Mouse (Mus musculus): ENCODE data around the gene Shf. TPM values are rescaled to one million over a fixed set of nuclear protein-coding genes. Genes with fewer than 3 reads are reported as not detected.

The Shf gene
- total and polyA plus RNA-seq, 3 experiments, result 1.2 to 2.7 (median 2.0) TPM

- Histone ChIP-seq H3K4me1 (ENCODE audit: control insufficient read depth in 1 of 2, insufficient read depth in 2 of 2) (peaks cover 8 to 32% of the 10 kb centered on the region in 2 experiments), H3K36me3 (replicated peaks in 1 of 2; ENCODE audit: control insufficient read depth in 1 of 2, insufficient read depth in 1 of 2, low read length in 1 of 2) (no peaks in the 10 kb centered on the region), H3K4me2 (ENCODE audit: insufficient read depth, low read depth, poor library complexity, severe bottlenecking) (no peak overlapping the region), H3K27ac (ENCODE audit: insufficient read depth, low read depth) (no peak overlapping the region), H3K4me3 (replicated peaks in 1 of 3; ENCODE audit: low read depth in 2 of 3, low read length in 2 of 3, poor library complexity in 1 of 3) (no peak overlapping the region), H3K9ac (ENCODE audit: insufficient read depth, low read depth) (no peak overlapping the region), H3K27me3 (replicated peaks) (peaks cover 12% of the 10 kb centered on the region), H3K79me2 (replicated peaks; ENCODE audit: control insufficient read depth, extremely low read depth, insufficient read depth, poor library complexity, severe bottlenecking) (no peaks in the 10 kb centered on the region), H3K9me3 (replicated peaks; ENCODE audit: low read length) (peaks cover 3% of the 10 kb centered on the region)
- no peak for DNase-seq (ENCODE audit: extremely low read depth)
- TF ChIP-seq MXI1 (IDR thresholded peaks at IDR 0.05; ENCODE audit: low read depth, low read length), result no peak
- TF ChIP-seq CTCF (conservative IDR thresholded peaks at IDR 0.05 in 1 of 2, IDR thresholded peaks at IDR 0.05 in 1 of 2; ENCODE audit: low read depth in 2 of 2, low read length in 2 of 2), result peak in 1 of 2 experiments; percentile 40; a peak in 2 of 4 replicates
- TF ChIP-seq SMC3 (IDR thresholded peaks at IDR 0.05; ENCODE audit: low read depth, low read length), result 0 out of 2 replicates have a peak, but pooled peaks have one; percentile 4
- dilution Hi-C loops (cut with MboI; ENCODE audit: extremely low pct_ligation_motif_present, extremely low pct_unique_long_range_greater_than_20kb, low sequenced_read_pairs) (no loop called here), in situ Hi-C loops (cut with MboI; ENCODE audit: low pct_ligation_motif_present, low pct_unique_long_range_greater_than_20kb, low sequenced_read_pairs) (no loop called here)
Observed at GRCm38 (mm10) chr2:122365244-122365866, 3.6 kb downstream of the Shf start.

- no peak overlapping the region for H3K4me3 ChIP-seq (replicated peaks in 1 of 3; ENCODE audit: low read depth in 2 of 3, low read length in 2 of 3, poor library complexity in 1 of 3)
Observed at GRCm38 (mm10) chr2:122364352-122364944, 4.5 kb downstream of the Shf start.

GRCm38 (mm10) chr2:122362622-122363523 lies 6.1 kb downstream of the Shf start:
- Histone ChIP-seq H3K9me3 (replicated peaks; ENCODE audit: low read length) (peaks cover 3% of the 10 kb centered on the region), H3K4me1 (ENCODE audit: control insufficient read depth in 1 of 2, insufficient read depth in 2 of 2) (peaks cover 6 to 21% of the 10 kb centered on the region in 2 experiments), H3K27me3 (replicated peaks) (peaks cover 7% of the 10 kb centered on the region), H3K27ac (ENCODE audit: insufficient read depth, low read depth) (no peak overlapping the region), H3K4me2 (ENCODE audit: insufficient read depth, low read depth, poor library complexity, severe bottlenecking) (no peak overlapping the region), H3K79me2 (replicated peaks; ENCODE audit: control insufficient read depth, extremely low read depth, insufficient read depth, poor library complexity, severe bottlenecking) (no peaks in the 10 kb centered on the region), H3K9ac (ENCODE audit: insufficient read depth, low read depth) (no peak overlapping the region), H3K4me3 (replicated peaks in 1 of 3; ENCODE audit: low read depth in 2 of 3, low read length in 2 of 3, poor library complexity in 1 of 3) (no peak overlapping the region), H3K36me3 (replicated peaks in 1 of 2; ENCODE audit: control insufficient read depth in 1 of 2, insufficient read depth in 1 of 2, low read length in 1 of 2) (no peaks in the 10 kb centered on the region)
- TF ChIP-seq BHLHE40 (IDR thresholded peaks at IDR 0.05; ENCODE audit: low read depth, low read length) (no peak), SMC3 (IDR thresholded peaks at IDR 0.05; ENCODE audit: low read depth, low read length) (no peak), PAX5 (IDR thresholded peaks at IDR 0.05; ENCODE audit: low read length) (no peak), CTCF (conservative IDR thresholded peaks at IDR 0.05 in 1 of 2, IDR thresholded peaks at IDR 0.05 in 1 of 2; ENCODE audit: low read depth in 2 of 2, low read length in 2 of 2) (peak in 1 of 2 experiments; percentile 4; a peak in 1 of 4 replicates), RCOR1 (conservative IDR thresholded peaks at IDR 0.05; ENCODE audit: low read depth, low read length) (no peak)
- no peak for DNase-seq (ENCODE audit: extremely low read depth)
- dilution Hi-C loops (cut with MboI; ENCODE audit: extremely low pct_ligation_motif_present, extremely low pct_unique_long_range_greater_than_20kb, low sequenced_read_pairs), result no loop called here
- in situ Hi-C loops (cut with MboI; ENCODE audit: low pct_ligation_motif_present, low pct_unique_long_range_greater_than_20kb, low sequenced_read_pairs), result no loop called here

More at GRCm38 (mm10) chr2:122364352-122364944, 4.5 kb downstream of the Shf start:
- peaks cover 6 to 27% of the 10 kb centered on the region in 2 experiments for H3K4me1 ChIP-seq (ENCODE audit: control insufficient read depth in 1 of 2, insufficient read depth in 2 of 2)
- in situ Hi-C loops (cut with MboI; ENCODE audit: low pct_ligation_motif_present, low pct_unique_long_range_greater_than_20kb, low sequenced_read_pairs) (no loop called here), dilution Hi-C loops (cut with MboI; ENCODE audit: extremely low pct_ligation_motif_present, extremely low pct_unique_long_range_greater_than_20kb, low sequenced_read_pairs) (no loop called here)
- H3K27ac ChIP-seq (ENCODE audit: insufficient read depth, low read depth), result no peak overlapping the region
- no peak overlapping the region for H3K4me2 ChIP-seq (ENCODE audit: insufficient read depth, low read depth, poor library complexity, severe bottlenecking)
- no peak overlapping the region for H3K9ac ChIP-seq (ENCODE audit: insufficient read depth, low read depth)
- peaks cover 12% of the 10 kb centered on the region for H3K27me3 ChIP-seq (replicated peaks)
- no peaks in the 10 kb centered on the region for H3K79me2 ChIP-seq (replicated peaks; ENCODE audit: control insufficient read depth, extremely low read depth, insufficient read depth, poor library complexity, severe bottlenecking)
- DNase-seq (ENCODE audit: extremely low read depth), result no peak
- peaks cover 3% of the 10 kb centered on the region for H3K9me3 ChIP-seq (replicated peaks; ENCODE audit: low read length)
- TF ChIP-seq MXI1 (IDR thresholded peaks at IDR 0.05; ENCODE audit: low read depth, low read length) (no peak), ZKSCAN1 (IDR thresholded peaks at IDR 0.05; ENCODE audit: borderline replicate concordance, low read depth, low read length) (no peak), MEF2A (IDR thresholded peaks at IDR 0.05; ENCODE audit: borderline replicate concordance, low read depth, low read length) (no peak), USF2 (conservative IDR thresholded peaks at IDR 0.05; ENCODE audit: low read depth, low read length) (no peak), UBTF (IDR thresholded peaks at IDR 0.05; ENCODE audit: low read depth, low read length) (no peak), NELFE (IDR thresholded peaks at IDR 0.05; ENCODE audit: low read depth, low read length) (no peak), MAZ (IDR thresholded peaks at IDR 0.05; ENCODE audit: low read depth, low read length) (no peak), RCOR1 (conservative IDR thresholded peaks at IDR 0.05; ENCODE audit: low read depth, low read length) (no peak), JUN (IDR thresholded peaks at IDR 0.05; ENCODE audit: insufficient read depth, low read depth, low read length) (no peak), CTCF (conservative IDR thresholded peaks at IDR 0.05 in 1 of 2, IDR thresholded peaks at IDR 0.05 in 1 of 2; ENCODE audit: low read depth in 2 of 2, low read length in 2 of 2) (no peak), RAD21 (IDR thresholded peaks at IDR 0.05; ENCODE audit: low read depth, low read length) (no peak), KAT2A (IDR thresholded peaks at IDR 0.05; ENCODE audit: insufficient replicate concordance, low read length) (no peak), BHLHE40 (IDR thresholded peaks at IDR 0.05; ENCODE audit: low read depth, low read length) (no peak), EP300 (IDR thresholded peaks at IDR 0.05; ENCODE audit: low read length) (no peak)
- H3K36me3 ChIP-seq (replicated peaks in 1 of 2; ENCODE audit: control insufficient read depth in 1 of 2, insufficient read depth in 1 of 2, low read length in 1 of 2), result no peaks in the 10 kb centered on the region

All from CH12.LX (cell line).